Mouse (Mus musculus): Measurements from ENCODE around the gene Sh3d19. TPM values are rescaled to one million over a fixed set of nuclear protein-coding genes. Genes with fewer than 3 reads are reported as not detected.
"Not testable (repeated sequence)": the region's sequence is repeated elsewhere in the genome, so short reads cannot be mapped to it uniquely, and the experiment has no call there.

The Sh3d19 gene
- total RNA-seq, 1 experiment from 2014 or later = 2.1 TPM

GRCm38 (mm10) chr3:85973376-85974140, 2.6 kb downstream of the Sh3d19 start:
- no peak for ATAC-seq (replicated peaks; ENCODE audit: insufficient number of reproducible peaks, low FRiP score, low TSS enrichment, poor library complexity, severe bottlenecking)

GRCm38 (mm10) chr3:85974451-85974850, 3.5 kb downstream of the Sh3d19 start:
- no peak for ATAC-seq (replicated peaks; ENCODE audit: insufficient number of reproducible peaks, low FRiP score, low TSS enrichment, poor library complexity, severe bottlenecking)

- ATAC-seq (replicated peaks; ENCODE audit: insufficient number of reproducible peaks, low FRiP score, low TSS enrichment, poor library complexity, severe bottlenecking) = no peak
Observed at GRCm38 (mm10) chr3:85980036-85980435, 9.1 kb downstream of the Sh3d19 start.

GRCm38 (mm10) chr3:85981761-85982160, 10.9 kb downstream of the Sh3d19 start:
- ATAC-seq (replicated peaks; ENCODE audit: insufficient number of reproducible peaks, low FRiP score, low TSS enrichment, poor library complexity, severe bottlenecking) = not testable (repeated sequence)

GRCm38 (mm10) chr3:85984537-85984936, 13.6 kb downstream of the Sh3d19 start:
- no peak for ATAC-seq (replicated peaks; ENCODE audit: insufficient number of reproducible peaks, low FRiP score, low TSS enrichment, poor library complexity, severe bottlenecking)

GRCm38 (mm10) chr3:85987225-85987624, 16.3 kb downstream of the Sh3d19 start:
- ATAC-seq (replicated peaks; ENCODE audit: insufficient number of reproducible peaks, low FRiP score, low TSS enrichment, poor library complexity, severe bottlenecking) = no peak

GRCm38 (mm10) chr3:85991140-85991801, 20.4 kb downstream of the Sh3d19 start:
- no peak for ATAC-seq (replicated peaks; ENCODE audit: insufficient number of reproducible peaks, low FRiP score, low TSS enrichment, poor library complexity, severe bottlenecking)

GRCm38 (mm10) chr3:85991802-85992156, 20.9 kb downstream of the Sh3d19 start:
- no peak for ATAC-seq (replicated peaks; ENCODE audit: insufficient number of reproducible peaks, low FRiP score, low TSS enrichment, poor library complexity, severe bottlenecking)

- ATAC-seq (replicated peaks; ENCODE audit: insufficient number of reproducible peaks, low FRiP score, low TSS enrichment, poor library complexity, severe bottlenecking) = no peak
Observed at GRCm38 (mm10) chr3:85993744-85994143, 22.8 kb downstream of the Sh3d19 start.

GRCm38 (mm10) chr3:85994645-85995044, 23.7 kb downstream of the Sh3d19 start:
- no peak for ATAC-seq (replicated peaks; ENCODE audit: insufficient number of reproducible peaks, low FRiP score, low TSS enrichment, poor library complexity, severe bottlenecking)

- ATAC-seq (replicated peaks; ENCODE audit: insufficient number of reproducible peaks, low FRiP score, low TSS enrichment, poor library complexity, severe bottlenecking) = no peak
Observed at GRCm38 (mm10) chr3:86001271-86001670, 30.4 kb downstream of the Sh3d19 start.

GRCm38 (mm10) chr3:86002423-86002822, 31.5 kb downstream of the Sh3d19 start, which contains the start of gene Prss48:
Gene Prss48 (minus strand): TSS chr3:86002491.
- no peak for ATAC-seq (replicated peaks; ENCODE audit: insufficient number of reproducible peaks, low FRiP score, low TSS enrichment, poor library complexity, severe bottlenecking)

- ATAC-seq (replicated peaks; ENCODE audit: insufficient number of reproducible peaks, low FRiP score, low TSS enrichment, poor library complexity, severe bottlenecking) = no peak
Observed at GRCm38 (mm10) chr3:86002940-86003339, 32.0 kb downstream of the Sh3d19 start.

- ATAC-seq (replicated peaks; ENCODE audit: insufficient number of reproducible peaks, low FRiP score, low TSS enrichment, poor library complexity, severe bottlenecking) = no peak
Observed at GRCm38 (mm10) chr3:86004751-86005150, 33.8 kb downstream of the Sh3d19 start.

- ATAC-seq (replicated peaks; ENCODE audit: insufficient number of reproducible peaks, low FRiP score, low TSS enrichment, poor library complexity, severe bottlenecking) = no peak
Observed at GRCm38 (mm10) chr3:86010618-86011017, 39.7 kb downstream of the Sh3d19 start.

- no peak for ATAC-seq (replicated peaks; ENCODE audit: insufficient number of reproducible peaks, low FRiP score, low TSS enrichment, poor library complexity, severe bottlenecking)
Observed at GRCm38 (mm10) chr3:86011373-86011772, 40.5 kb downstream of the Sh3d19 start.

GRCm38 (mm10) chr3:86011833-86012232, 40.9 kb downstream of the Sh3d19 start:
- ATAC-seq (replicated peaks; ENCODE audit: insufficient number of reproducible peaks, low FRiP score, low TSS enrichment, poor library complexity, severe bottlenecking) = no peak

GRCm38 (mm10) chr3:86013837-86014236, 42.9 kb downstream of the Sh3d19 start:
- ATAC-seq (replicated peaks; ENCODE audit: insufficient number of reproducible peaks, low FRiP score, low TSS enrichment, poor library complexity, severe bottlenecking) = no peak

- ATAC-seq (replicated peaks; ENCODE audit: insufficient number of reproducible peaks, low FRiP score, low TSS enrichment, poor library complexity, severe bottlenecking) = no peak
Observed at GRCm38 (mm10) chr3:86016965-86017364, 46.1 kb downstream of the Sh3d19 start.

- ATAC-seq (replicated peaks; ENCODE audit: insufficient number of reproducible peaks, low FRiP score, low TSS enrichment, poor library complexity, severe bottlenecking) = no peak
Observed at GRCm38 (mm10) chr3:86017484-86017883, 46.6 kb downstream of the Sh3d19 start.
